Mouse (Mus musculus) bone marrow, adult 2 months (tissue): ENCODE data around the gene Fscn1.

Experiments used
- CTCF ChIP-seq: fragments of 200-500 bp; IDR thresholded peaks from 2 replicates; pipeline ENCODE4 v1.5.1; 2011; ENCODE audit warnings: low read length, control low read depth; ENCODE audit not compliant: control insufficient read depth, insufficient read depth
- POLR2A ChIP-seq: fragments of 200-500 bp; IDR thresholded peaks from 2 replicates; pipeline ENCODE4 v1.6.1; 2011; ENCODE audit warnings: low read depth, mild to moderate bottlenecking, control low read depth, low read length, borderline replicate concordance; ENCODE audit not compliant: control insufficient read depth

- TF ChIP-seq POLR2A (no peak), CTCF (no peak)
Measured at GRCm38 (mm10) chr5:142926940-142927228, 33.3 kb upstream of the Fscn1 start.
